Mouse (Mus musculus) thymus, postnatal 4 days (tissue): ENCODE data around the gene Sec24c.
"Not testable (repeated sequence)": the region's sequence is repeated elsewhere in the genome, so short reads cannot be mapped to it uniquely, and the experiment has no call there.

ENCODE experiments used
- DNase-seq: peaks from one replicate; pipeline ENCODE4 v3.0.0; 2021

Gene Sec24c

DNA sequence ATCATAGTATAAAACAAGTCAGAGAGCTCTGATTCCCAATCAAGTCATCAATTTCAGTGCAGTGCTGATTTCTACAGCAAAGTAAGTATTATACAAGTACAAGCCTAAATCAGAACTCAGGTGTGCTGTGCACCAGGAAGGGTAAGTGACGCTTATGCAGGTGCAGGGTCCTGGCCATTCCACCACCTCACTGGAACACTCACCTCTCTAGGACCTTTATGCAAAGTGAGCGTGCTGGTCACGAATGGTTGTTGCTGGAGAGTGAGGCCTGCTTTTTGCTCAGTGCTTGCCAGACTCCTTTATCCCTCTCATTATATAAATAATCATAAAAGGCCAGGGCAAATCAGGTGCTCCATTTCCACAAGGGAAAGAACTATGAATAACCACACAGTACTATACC, 26.3 kb downstream of the Sec24c start:
- no peak for DNase-seq

DNA sequence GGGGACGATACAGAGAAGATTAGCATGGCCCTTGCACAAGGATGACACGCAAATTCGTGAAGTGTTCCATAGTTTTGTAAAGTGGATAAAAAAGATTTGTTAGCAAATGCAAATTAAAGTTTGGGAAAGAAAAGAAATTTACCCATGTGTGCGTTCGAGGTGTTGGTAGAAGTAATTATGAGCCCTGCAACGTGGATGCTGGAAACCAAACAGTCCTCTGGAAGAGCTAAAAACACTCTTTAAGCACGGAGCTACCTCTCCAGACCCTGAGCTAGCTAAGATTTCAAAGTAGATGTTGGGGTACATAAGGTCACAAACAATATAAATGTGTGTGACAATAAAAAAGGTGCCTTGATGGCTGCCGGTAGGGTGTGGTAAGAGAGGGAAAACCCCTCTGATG, 27.4 kb downstream of the Sec24c start:
- no peak for DNase-seq

DNA sequence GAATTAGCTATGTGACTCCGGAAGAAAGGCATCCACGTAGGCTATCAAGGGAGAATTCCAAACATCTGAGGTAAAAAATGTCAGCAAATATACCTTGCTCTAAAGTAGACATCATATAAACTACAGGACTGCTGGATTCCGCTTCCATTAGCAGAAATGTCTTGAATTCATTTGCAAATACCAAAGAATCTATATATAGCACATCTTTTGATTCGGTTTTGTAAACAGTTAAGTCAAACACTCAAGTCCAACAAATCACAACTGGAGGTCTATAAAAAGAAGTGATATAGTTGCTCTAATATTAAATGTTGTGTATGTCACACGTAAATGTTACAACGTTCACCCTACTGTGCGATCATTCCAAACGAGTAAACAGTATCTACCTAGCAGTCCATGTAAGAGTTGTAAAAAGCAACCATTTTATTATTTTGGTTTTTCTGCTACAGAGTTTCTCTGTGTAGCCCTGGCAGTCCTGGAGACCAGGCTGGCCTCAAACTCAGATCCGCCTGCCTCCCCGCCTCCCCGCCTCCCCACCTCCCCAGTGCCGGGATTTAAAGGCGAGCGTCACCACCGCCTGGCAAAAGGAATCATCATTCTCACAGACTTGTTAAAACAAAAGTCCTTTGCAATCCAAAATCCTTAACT, 28.1 kb downstream of the Sec24c start:
- no peak for DNase-seq

GRCm38 (mm10) chr14:20702741-20703381, 28.8 kb downstream of the Sec24c start, which contains the start of gene Chchd1:
Gene Chchd1, plus strand, starts transcription at chr14:20703006.
- peak; percentile 88 for DNase-seq

- DNase-seq, result not testable (repeated sequence)
Measured at GRCm38 (mm10) chr14:20703461-20703860, 29.4 kb downstream of the Sec24c start.

- DNase-seq, result peak; percentile 77
Measured at GRCm38 (mm10) chr14:20707201-20708190, 33.4 kb downstream of the Sec24c start, which contains the start of gene Zswim8. Gene Zswim8, plus strand, starts transcription at chr14:20707552.

DNA sequence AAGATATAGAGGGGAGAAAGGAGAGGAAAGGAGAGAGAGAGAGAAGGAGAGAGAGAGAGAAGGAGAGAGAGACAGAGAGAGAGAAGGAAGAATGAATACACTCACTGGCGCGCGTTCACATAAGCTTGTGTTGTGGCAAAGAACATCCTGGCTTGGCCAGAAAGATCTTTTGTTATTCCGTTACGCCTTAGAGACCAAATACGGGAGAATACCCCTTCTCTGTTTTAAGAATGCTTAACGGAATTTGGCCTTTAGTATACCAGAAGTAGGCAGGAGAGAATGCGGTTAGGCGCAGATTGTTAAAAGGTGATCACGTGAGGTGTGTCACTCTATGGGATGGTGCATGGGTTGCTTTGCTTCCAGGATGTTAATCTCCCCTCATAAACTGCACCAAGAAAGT, 34.1 kb downstream of the Sec24c start:
- DNase-seq, result no peak

DNA sequence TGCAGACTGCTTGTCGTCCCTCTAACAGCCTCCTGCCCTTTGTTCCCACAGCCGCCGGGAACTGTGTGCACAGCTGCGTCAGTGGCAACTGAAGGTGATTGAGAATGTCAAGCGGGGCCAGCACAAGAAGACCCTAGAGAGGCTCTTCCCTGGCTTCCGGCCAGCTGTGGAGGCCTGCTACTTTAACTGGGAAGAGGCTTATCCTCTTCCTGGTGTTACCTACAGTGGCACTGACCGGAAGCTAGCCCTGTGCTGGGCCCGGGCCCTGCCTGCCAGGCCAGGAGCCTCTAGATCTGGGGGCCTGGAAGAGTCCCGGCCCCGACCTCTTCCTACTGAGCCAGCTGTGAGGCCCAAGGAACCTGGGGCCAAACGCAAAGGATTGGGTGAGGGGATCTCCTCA, 39.7 kb downstream of the Sec24c start:
- no peak for DNase-seq

DNA sequence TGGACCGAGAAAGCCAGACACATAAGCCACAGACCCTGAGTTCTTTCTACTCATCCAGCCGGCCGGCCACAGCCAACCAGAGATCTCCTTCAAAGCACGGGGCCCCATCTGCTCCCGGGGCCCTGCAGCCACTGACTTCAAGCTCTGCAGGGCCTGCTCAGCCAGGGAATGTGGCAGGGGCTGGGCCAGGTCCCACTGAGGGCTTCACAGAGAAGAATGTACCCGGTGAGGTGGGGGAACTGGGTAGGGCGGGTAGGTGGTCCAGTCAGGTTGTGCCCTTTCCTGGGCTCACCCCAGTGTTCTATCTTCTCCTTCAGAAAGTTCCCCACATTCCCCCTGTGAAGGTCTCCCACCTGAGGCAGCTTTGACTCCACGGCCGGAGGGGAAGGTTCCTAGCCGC, 44.3 kb downstream of the Sec24c start:
- no peak for DNase-seq

DNA sequence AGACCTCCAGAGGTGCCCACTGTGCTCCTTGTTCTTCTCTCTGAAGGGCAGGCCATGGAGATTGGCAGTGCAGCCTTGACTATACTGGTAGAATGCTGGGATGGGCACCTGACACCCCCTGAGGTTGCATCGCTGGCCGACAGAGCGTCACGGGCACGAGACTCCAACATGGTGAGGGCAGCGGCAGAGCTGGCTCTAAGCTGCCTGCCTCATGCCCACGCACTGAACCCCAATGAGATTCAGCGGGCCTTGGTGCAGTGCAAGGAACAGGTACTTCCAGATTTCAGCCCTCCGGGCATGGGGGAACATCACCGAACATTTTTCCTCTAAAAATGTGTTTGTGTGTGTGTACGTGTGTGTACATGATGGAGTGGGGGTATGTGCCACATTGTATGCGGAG, 45.7 kb downstream of the Sec24c start:
- DNase-seq, result no peak

GRCm38 (mm10) chr14:20721371-20721770, 47.3 kb downstream of the Sec24c start:
- no peak for DNase-seq

- no peak for DNase-seq
Measured at GRCm38 (mm10) chr14:20723006-20723405, 48.9 kb downstream of the Sec24c start.

- peak; percentile 69 for DNase-seq
Measured at GRCm38 (mm10) chr14:20724043-20724442, 49.9 kb downstream of the Sec24c start.

DNA sequence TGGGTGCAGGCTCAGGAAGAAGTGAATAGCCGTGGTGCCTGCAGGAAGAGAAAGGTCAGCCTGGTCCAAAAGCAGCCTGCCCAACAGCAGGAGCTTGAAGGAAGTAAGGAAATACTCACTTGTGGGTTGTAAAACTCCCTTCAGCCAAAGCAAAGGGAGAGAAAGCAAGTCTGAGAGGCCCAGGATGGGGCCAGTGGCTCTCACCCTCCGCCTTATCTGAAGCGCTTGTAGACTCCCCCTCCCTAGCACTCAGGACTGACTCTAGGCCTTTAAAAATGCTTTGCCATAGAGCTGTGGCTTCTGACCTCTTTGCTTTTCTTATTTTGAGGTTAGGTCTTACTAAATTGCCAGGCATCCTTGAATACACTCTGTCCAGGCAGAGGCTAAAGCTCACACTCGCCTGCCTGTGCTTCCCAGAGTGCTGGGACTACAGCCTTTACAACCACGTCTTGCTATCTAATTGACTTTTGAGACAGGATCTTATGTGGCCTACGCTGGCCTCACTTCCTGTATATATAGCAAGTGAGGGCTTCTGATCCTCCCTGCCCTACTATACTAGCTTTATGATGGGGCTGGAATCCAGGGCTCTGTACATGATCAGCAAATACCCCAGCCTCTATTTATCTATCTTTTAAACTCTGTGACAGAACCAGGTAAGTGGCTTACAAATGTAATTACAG, 51.7 kb downstream of the Sec24c start:
- DNase-seq, result no peak

DNA sequence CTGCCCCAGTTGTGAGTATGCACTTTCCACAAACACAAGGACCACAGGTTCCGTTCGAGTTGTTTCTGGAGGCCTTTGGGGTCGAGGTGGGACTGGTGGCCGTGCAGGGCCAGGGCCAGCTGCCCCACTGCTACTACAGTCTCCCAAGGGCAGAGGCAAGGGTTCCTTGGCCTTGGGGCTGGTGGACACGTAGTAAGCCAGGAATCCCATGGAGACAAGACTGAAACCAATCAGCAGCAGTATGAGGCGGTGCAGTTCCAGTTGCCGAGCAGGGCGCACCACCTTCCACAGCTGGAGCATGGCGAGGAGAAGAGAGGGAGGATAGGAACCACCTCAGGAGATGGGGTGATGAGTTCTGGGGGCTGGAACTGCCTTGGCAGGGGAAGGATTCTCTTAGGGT, 55.8 kb downstream of the Sec24c start:
- DNase-seq, result no peak

- DNase-seq, result no peak
Measured at GRCm38 (mm10) chr14:20730853-20731602, 56.9 kb downstream of the Sec24c start.

- no peak for DNase-seq
Measured at GRCm38 (mm10) chr14:20733041-20733951, 59.2 kb downstream of the Sec24c start.

DNA sequence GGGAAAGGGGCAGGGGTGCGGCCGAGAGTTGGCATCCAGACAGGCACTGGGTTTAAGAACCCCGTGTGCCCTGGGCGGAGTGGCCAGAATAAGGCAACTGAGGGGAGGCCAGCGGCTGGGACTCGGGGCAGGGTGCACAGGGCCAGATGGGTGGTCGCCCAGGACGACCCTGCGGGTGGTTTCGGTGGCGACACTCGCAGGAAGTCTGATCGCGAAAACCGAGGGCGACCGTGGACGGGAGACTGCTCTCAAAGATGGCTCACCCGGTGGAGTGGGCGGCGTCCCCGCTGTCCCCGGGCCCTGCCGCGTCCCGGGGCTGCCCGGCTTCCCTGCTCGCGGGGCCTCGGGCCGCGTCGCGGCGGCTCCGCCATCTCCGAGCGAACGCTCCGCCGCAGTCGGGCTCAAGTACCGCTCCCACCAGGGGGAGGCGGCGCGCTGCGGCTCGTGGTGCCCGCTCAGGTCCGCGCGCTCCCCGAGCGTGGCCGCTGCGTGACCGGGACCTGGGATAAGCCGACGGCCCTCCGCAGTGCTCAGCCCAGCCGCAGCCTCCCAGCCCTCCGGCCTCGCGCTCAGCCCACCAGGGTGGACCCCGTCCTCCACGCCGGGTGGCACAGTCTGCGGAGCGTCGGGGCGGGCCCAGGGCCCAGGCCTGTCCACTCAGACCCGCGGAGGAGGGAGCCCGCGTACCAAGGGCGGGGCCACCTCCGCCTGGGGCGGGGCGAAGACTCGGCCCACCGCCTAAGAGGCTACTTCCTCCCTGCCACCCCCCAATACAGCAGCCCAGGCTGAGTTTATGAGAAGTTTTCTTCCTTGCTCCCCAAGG, 60.1 kb downstream of the Sec24c start, which contains the start of gene Ndst2:
TSS of gene Ndst2 (minus strand) at position 611 of the 823 bp plus-strand sequence.
- DNase-seq, result peak; percentile 85

GRCm38 (mm10) chr14:20735052-20735451, 60.9 kb downstream of the Sec24c start:
- no peak for DNase-seq

DNA sequence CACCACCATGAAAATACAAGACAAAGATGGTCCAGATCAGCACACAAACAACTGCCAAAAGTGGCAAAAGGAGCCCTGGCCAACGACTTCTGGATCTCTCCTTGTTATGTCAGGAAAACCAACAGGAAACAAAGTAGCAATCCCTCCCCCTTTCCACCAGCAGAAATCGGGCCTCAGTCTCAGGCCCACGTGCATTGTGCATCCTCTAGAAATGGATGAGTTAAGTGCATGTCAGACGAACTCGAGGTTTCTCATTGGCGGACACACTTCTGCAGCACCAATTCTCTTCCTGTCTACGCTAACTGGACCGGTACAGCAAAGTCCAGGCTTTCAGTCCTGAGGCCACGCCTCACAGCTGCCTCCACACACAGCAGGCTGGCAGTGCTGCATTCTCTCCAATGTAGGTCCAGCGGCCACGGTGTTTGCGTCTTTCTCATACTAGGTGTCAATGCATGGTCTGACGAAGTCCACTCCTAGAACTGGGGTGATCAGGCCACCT, 61.8 kb downstream of the Sec24c start:
- DNase-seq, result no peak
